Mouse (Mus musculus): ENCODE data around the gene Psmb5.
A peak's percentile ranks its signal among the peaks of the same experiment; 100 is the strongest.

The Psmb5 gene

DNA sequence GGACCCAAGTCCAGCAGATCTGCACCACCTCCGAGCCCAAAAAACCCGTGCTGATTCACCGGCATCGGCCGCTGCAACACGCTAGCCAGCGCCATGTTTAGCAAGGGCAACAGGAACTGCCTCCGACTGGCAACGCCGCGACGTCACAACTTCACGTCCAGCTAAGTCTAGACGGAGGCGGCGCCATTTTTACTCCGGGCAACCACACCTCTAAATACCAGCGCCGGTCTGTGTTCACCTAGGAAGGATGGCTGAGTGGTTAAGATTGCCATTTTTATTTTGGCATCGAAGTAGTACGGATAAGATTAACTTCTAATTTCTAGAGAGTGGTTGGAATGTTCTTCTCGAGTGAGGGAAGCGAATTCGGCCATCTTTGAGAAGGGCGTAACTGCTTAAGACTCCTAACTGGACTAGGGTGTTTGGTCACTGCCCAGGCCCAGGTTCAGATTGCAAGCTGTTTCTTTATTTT is at the start of gene Psmb5:
Gene Psmb5, minus strand, starts transcription at position 126 of the 469 bp plus-strand sequence.
- DNase-seq: peak; percentile 89

GRCm38 (mm10) chr14:54664477-54665222 is 46.8 kb upstream of the Psmb5 start:
- no peak for DNase-seq

DNA sequence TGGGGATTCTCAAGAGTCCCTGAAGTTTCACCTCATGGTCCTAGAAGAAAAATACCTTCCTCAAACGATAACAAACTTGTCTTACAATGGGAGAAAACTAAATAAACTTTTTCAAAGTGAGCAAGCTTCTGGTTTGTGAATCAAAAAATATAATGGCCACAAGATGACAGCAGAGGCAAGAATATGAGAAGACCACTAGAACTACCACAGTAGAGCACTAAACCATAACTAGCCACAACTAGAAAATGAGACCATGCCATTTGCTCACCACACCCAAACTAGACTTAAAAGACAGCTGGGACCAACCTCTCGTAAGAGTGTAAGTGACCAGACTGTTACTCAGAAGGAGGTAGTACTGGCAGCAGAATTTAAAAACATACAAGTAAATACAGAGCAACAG is 42.2 kb upstream of the Psmb5 start:
- no peak for DNase-seq

GRCm38 (mm10) chr14:54653496-54653895 is 35.7 kb upstream of the Psmb5 start:
- DNase-seq: peak; percentile 84

GRCm38 (mm10) chr14:54652787-54653186 is 35.0 kb upstream of the Psmb5 start:
- no peak for DNase-seq

- DNase-seq: no peak
Measured at GRCm38 (mm10) chr14:54651556-54651955, 33.7 kb upstream of the Psmb5 start.

- DNase-seq: peak; percentile 91
Measured at GRCm38 (mm10) chr14:54650621-54651454, 33.0 kb upstream of the Psmb5 start.

DNA sequence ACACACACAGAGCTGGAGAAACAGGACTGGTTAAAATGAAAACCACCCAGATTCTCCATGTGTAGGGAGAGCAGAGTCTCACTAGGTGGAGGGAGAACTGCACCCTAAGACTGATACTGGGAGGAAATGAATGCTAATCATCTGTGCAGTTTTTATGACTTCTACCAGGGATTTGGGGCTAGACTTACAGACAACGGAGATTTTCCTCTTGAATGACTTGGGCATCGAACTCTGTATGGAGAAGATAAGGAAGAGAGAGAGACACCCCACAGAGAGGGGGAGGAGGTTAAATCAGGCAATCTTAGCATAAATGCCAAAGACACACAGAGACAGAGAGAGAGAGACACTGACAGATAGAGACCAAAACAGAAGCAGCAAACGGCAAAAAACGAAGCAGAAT is 30.1 kb upstream of the Psmb5 start:
- no peak for DNase-seq

DNA sequence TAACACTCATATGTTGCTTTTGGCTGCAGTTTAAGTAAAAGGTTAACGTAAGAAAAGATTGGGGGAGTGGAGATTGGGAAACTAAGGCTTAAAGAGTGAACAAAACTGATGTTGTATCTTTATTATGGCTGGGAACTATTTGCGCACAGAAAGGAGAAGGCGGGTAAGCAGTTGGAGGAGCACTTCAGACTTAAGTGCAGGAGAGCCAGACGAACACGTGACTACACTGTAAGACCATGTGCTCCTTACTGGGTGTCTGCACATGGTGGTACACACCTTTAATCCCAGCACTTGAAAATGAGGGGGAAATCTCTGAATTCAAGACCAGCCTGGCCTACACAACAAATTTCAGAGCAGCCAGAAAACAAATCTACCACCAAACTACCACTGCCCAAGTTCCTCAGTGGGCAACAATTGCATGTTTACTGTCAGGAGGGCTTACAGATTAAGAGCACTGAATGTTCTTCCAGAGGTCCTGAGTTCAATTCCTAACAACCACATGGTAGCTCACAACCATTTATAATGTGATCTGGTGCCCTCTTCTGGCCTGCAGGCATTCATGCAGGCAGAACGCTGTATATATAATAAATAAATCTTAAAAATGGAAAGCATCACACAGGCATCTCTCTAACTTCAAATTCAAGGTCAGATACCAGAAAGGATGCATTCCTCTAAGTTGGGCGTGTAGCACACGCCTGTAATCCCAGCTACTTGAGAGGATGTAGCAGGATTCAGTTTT is 29.2 kb upstream of the Psmb5 start:
- DNase-seq: no peak

DNA sequence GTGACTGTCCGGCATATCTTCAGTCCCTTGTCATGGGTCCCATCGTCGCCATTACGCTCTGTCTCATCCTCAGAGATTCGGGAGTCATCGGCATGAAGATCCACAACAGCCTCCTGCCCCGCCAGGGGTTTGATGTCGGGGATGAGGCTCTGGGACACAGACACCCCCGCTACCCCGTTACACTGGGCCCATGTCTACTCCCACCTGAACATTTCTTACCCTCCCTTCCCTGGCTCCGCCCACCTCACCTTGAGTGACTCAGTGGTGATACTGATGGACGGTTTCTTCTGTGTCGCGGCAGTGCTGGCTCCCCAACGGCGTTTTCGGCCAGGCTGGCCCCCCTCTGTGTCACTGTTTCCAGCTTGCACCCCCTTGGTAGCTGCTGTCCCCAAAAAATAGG is 28.6 kb upstream of the Psmb5 start:
- DNase-seq: no peak

GRCm38 (mm10) chr14:54644294-54644693 is 26.5 kb upstream of the Psmb5 start:
- DNase-seq: no peak

GRCm38 (mm10) chr14:54643011-54643410 is 25.2 kb upstream of the Psmb5 start:
- no peak for DNase-seq

DNA sequence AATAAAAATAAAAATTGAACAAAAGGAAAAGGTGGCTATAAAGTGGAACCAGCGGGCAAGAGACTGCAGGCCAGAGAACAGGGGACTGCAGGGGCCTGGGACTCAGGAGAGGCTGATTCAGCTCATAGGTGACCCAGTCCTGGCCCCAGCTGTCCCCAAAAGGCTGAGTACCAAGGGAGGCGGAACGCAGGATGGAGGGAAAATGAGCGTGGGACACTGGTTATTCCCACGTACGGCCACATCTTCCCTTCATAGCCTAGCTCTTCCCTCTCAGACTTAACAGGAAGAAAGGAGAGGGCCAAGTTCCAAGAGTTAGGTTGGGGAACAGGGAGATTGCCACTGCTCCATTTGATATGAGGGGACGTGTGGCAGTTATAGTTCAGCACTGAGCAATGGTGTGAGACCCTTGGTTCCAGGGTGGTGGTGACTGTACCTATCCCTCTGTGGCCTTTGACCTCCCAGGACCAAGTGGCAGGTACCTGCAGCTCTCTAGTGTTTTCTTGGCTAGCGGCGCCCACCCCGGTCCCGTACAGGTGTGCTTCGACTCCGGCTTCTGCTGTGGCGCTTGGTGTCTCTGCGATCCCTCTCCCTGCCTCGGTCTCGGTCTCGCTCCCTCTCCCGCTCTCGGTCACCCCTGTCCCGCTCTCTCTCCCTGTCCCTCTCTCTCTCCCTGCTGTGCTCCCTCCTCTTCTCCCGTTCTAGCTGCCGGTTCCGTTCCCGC is 24.6 kb upstream of the Psmb5 start:
- no peak for DNase-seq

DNA sequence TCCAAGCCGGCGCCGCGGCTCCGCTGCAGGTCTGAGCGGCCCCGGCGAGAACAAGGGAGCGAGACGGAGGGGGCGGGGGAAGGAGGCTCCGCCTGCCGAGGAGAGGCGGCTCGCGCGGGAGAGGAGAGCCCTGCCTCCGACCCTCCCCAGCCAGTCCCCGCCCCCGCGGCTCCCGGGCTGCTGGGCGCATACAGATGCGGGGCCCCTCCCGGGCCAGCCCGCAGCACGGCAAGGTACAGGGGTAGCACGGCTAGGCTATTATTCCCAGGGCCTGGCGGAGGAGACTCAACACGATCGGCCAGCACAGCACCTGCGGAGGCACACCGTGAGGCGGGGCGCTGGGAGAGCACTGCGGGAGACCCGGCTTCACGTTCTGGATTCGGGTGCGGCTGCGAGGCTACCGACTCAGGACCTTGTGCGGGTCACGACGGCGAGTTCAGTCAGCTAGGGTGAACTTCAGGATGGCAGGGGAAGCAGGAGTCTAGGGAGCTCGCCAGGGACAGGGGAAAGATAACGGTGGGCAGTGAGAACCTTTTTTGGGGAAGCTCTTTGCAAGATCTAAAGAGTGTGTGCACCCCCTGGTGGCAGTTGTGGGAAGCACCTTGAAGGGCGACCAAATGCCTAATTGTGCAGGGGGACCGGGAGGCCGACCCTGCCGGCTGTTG is 23.6 kb upstream of the Psmb5 start, which contains the start of gene Cdh24:
Gene Cdh24, minus strand, starts transcription at position 60 of the 665 bp plus-strand sequence.
- peak; percentile 90 for DNase-seq

DNA sequence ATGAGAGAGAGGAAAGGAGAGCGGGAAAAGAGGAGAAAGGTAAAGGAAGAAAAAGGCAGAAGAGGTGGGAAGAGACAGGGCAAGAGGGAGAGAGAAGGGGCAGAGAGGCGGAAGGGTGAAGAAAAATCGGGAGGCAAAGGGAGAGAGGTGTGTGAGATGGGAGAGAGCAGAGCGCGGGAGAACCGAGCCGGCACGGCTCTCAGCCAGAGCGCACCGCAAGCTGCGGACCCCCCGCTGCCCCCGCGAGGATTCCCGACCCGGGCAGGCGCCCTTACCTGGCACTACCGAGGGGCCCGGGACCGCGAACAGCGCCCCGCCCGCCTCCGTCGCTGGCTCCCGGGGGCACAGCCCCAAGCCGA is 23.1 kb upstream of the Psmb5 start, which contains the start of gene Gm17606:
Gene Gm17606, plus strand, starts transcription at position 7 of the 359 bp plus-strand sequence.
- no peak for DNase-seq

- DNase-seq: no peak
Measured at GRCm38 (mm10) chr14:54640121-54640520, 22.3 kb upstream of the Psmb5 start.

- DNase-seq: no peak
Measured at GRCm38 (mm10) chr14:54638210-54638609, 20.4 kb upstream of the Psmb5 start.

- peak; percentile 60 for DNase-seq
Measured at GRCm38 (mm10) chr14:54636954-54637353, 19.1 kb upstream of the Psmb5 start.

GRCm38 (mm10) chr14:54634182-54634581 is 16.4 kb upstream of the Psmb5 start:
- no peak for DNase-seq

GRCm38 (mm10) chr14:54632252-54632651 is 14.4 kb upstream of the Psmb5 start:
- DNase-seq: no peak

DNA sequence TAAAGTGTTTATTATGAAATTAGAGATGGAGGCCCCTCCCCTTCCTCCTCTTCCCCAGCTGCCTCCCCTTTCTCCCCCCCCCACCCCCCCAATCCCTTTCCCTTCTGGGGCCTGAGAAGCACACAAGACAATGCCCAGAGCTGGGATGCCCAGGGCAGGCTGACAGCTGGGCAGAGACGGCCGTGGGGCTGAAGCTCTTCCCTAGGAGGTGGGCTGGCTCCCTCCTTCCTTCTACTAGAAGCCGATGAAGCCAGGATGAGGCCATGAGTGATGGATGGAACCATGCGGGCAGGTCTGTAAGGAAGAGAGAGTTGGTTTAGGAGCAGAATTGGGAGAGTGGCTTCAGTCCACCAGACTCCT is 13.4 kb upstream of the Psmb5 start:
- DNase-seq: no peak
